Mouse (Mus musculus): ENCODE measurements at regions not wholly inside any gene's neighbourhood (a gene's known extent, or its start where the extent isn't known, plus 50 kb on each side); places are given as distances from the start of the nearest gene placed in this dataset.

DNA sequence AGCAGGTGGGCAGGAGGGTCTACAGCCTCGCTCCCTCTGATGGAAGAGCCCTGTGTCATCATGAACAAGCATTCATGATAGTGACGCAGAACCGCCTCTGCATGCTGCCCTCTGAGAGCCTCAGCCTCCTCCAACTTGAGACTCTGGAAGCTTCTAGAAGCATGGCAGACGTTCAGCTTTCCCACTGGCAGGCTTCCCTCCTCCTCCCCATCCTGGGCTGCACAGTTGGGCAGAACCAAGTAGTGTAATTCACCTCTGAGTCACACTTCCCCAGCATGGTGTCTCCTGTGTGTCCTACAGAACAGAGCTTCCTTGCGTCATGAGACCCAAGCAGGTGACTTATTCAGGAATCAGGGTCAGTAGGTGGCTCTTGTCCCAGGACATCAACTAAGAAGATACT, 271.3 kb upstream of the Zmiz1 start:
- DNase-seq (ENCODE audit: low read depth, low spot score): no peak
- no peaks in the 10 kb centered on the region for H3K36me3 ChIP-seq (ENCODE audit: control insufficient read depth in 1 of 2, insufficient read depth in 2 of 2, low read length in 2 of 2)
- TF ChIP-seq POLR2A (IDR thresholded peaks at IDR 0.05; ENCODE audit: control insufficient read depth in 1 of 2, insufficient read depth in 1 of 2, low read depth in 1 of 2, low read length in 2 of 2, poor library complexity in 1 of 2) (no peak), GABPA (IDR thresholded peaks at IDR 0.05; ENCODE audit: low read depth, low read length) (no peak), MXI1 (IDR thresholded peaks at IDR 0.05; ENCODE audit: low read depth, low read length) (no peak), POLR2AphosphoS5 (IDR thresholded peaks at IDR 0.05; ENCODE audit: borderline replicate concordance, low read depth, low read length) (no peak), KAT2A (conservative IDR thresholded peaks at IDR 0.05; ENCODE audit: low read depth, low read length) (no peak), GATA1 (IDR thresholded peaks at IDR 0.05; ENCODE audit: low read depth, low read length) (no peak), MYB (IDR thresholded peaks at IDR 0.05; ENCODE audit: low read depth, low read length) (no peak), USF1 (IDR thresholded peaks at IDR 0.05; ENCODE audit: low read depth, low read length) (no peak), RCOR1 (IDR thresholded peaks at IDR 0.05; ENCODE audit: low read depth, low read length) (no peak), ETS1 (IDR thresholded peaks at IDR 0.05; ENCODE audit: low read depth, low read length) (no peak)
- H3K4me3 ChIP-seq (ENCODE audit: control insufficient read depth in 1 of 2, insufficient read depth in 1 of 2, low read depth in 2 of 2, low read length in 2 of 2): no peak overlapping the region
- no peaks in the 10 kb centered on the region for H3K9me3 ChIP-seq (replicated peaks; ENCODE audit: insufficient read depth, low read length)
- H3K4me1 ChIP-seq (ENCODE audit: control insufficient read depth in 1 of 2, insufficient read depth in 2 of 2, low read length in 2 of 2): no peaks in the 10 kb centered on the region
- H3K79me2 ChIP-seq (ENCODE audit: control insufficient read depth, insufficient read depth, low read length, poor library complexity): no peaks in the 10 kb centered on the region
- H3K9ac ChIP-seq (ENCODE audit: control insufficient read depth, low read depth, low read length, poor library complexity, severe bottlenecking): no peak overlapping the region
- no peak overlapping the region for H3K27ac ChIP-seq (ENCODE audit: control insufficient read depth, low read depth, low read length)
- H3K27me3 ChIP-seq (ENCODE audit: control insufficient read depth in 1 of 2, insufficient read depth in 2 of 2, low read length in 2 of 2): no peaks in the 10 kb centered on the region

DNA sequence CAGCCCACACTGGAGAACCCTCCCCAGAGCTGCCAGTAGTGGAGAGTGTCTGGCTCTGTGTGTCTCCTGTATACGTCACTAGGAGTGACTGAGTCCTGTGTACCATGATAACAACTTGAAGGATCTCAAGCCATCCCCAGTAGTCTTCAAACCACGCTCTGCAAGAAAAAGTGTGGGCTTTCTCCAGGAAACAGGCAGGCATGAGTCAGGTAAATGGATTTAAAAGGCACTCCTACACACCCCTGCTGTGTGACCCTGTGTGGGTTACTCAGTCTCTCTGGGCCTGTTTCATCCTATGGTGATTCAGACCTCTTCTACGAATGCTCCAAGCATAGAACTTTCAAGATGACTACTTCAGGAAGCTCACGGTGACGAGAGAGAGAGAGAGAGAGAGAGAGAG, 269.7 kb upstream of the Zmiz1 start:
- H3K4me3 ChIP-seq (ENCODE audit: control insufficient read depth in 1 of 2, insufficient read depth in 1 of 2, low read depth in 2 of 2, low read length in 2 of 2): no peak overlapping the region
- no peak overlapping the region for H3K9ac ChIP-seq (ENCODE audit: control insufficient read depth, low read depth, low read length, poor library complexity, severe bottlenecking)
- H3K9me3 ChIP-seq (replicated peaks; ENCODE audit: insufficient read depth, low read length): no peaks in the 10 kb centered on the region
- no peak overlapping the region for H3K27ac ChIP-seq (ENCODE audit: control insufficient read depth, low read depth, low read length)
- H3K79me2 ChIP-seq (ENCODE audit: control insufficient read depth, insufficient read depth, low read length, poor library complexity): no peaks in the 10 kb centered on the region
- DNase-seq (ENCODE audit: low read depth, low spot score): no peak
- H3K4me1 ChIP-seq (ENCODE audit: control insufficient read depth in 1 of 2, insufficient read depth in 2 of 2, low read length in 2 of 2): no peaks in the 10 kb centered on the region
- TF ChIP-seq MAFK (IDR thresholded peaks at IDR 0.05; ENCODE audit: borderline replicate concordance, low read depth, low read length): no peak
- TF ChIP-seq TCF12 (IDR thresholded peaks at IDR 0.05; ENCODE audit: low read depth, low read length): no peak
- TF ChIP-seq CHD1 (IDR thresholded peaks at IDR 0.05; ENCODE audit: low read depth, low read length): no peak
- no peak for TF ChIP-seq SIN3A (IDR thresholded peaks at IDR 0.05; ENCODE audit: low read length)
- H3K36me3 ChIP-seq (ENCODE audit: control insufficient read depth in 1 of 2, insufficient read depth in 2 of 2, low read length in 2 of 2): no peaks in the 10 kb centered on the region
- H3K27me3 ChIP-seq (ENCODE audit: control insufficient read depth in 1 of 2, insufficient read depth in 2 of 2, low read length in 2 of 2): no peaks in the 10 kb centered on the region

DNA sequence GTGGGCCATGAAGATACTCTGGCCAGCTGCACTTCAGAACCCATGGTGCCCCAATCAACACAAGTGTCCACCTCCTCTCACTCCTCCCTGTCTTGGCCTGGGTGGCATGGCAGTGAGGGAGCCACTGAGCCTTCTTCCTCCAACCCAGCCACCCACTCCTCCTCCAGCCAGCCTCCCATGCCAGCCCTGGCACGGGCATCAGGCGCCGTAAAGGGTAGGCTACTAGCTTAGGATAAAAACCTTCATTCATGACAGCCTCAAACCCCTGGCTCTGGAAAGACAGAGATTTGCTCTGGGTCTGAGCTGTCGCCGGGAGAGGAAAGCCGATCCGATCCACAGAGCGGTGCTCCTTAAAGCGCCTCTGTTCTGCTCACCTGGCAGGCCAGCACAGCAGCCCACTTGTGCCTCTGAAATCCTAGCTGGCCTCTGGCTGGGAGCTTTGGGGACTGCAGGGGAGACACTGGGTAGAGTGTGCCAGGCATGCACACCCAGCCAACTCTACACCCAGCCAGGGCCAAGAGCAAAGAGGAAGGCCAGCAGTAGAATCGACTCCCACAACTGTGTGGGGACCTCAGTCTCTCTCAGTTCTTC, 268.2 kb upstream of the Zmiz1 start:
- TF ChIP-seq KAT2A (conservative IDR thresholded peaks at IDR 0.05; ENCODE audit: low read depth, low read length): no peak
- TF ChIP-seq MAFK (IDR thresholded peaks at IDR 0.05; ENCODE audit: borderline replicate concordance, low read depth, low read length): no peak
- no peak for TF ChIP-seq ELF1 (IDR thresholded peaks at IDR 0.05; ENCODE audit: low read depth, low read length)
- TF ChIP-seq NELFE (IDR thresholded peaks at IDR 0.05; ENCODE audit: low read depth, low read length): no peak
- no peak overlapping the region for H3K27ac ChIP-seq (ENCODE audit: control insufficient read depth, low read depth, low read length)
- no peaks in the 10 kb centered on the region for H3K9me3 ChIP-seq (replicated peaks; ENCODE audit: insufficient read depth, low read length)

More for the DNA sequence above, 268.2 kb upstream of the Zmiz1 start:
- H3K36me3 ChIP-seq (ENCODE audit: control insufficient read depth in 1 of 2, insufficient read depth in 2 of 2, low read length in 2 of 2): no peaks in the 10 kb centered on the region
- H3K4me1 ChIP-seq (ENCODE audit: control insufficient read depth in 1 of 2, insufficient read depth in 2 of 2, low read length in 2 of 2): no peaks in the 10 kb centered on the region
- no peaks in the 10 kb centered on the region for H3K27me3 ChIP-seq (ENCODE audit: control insufficient read depth in 1 of 2, insufficient read depth in 2 of 2, low read length in 2 of 2)
- H3K9ac ChIP-seq (ENCODE audit: control insufficient read depth, low read depth, low read length, poor library complexity, severe bottlenecking): no peak overlapping the region
- H3K4me3 ChIP-seq (ENCODE audit: control insufficient read depth in 1 of 2, insufficient read depth in 1 of 2, low read depth in 2 of 2, low read length in 2 of 2): no peak overlapping the region
- no peaks in the 10 kb centered on the region for H3K79me2 ChIP-seq (ENCODE audit: control insufficient read depth, insufficient read depth, low read length, poor library complexity)
- DNase-seq (ENCODE audit: low read depth, low spot score): no peak
